Mouse (Mus musculus): ENCODE measurements around the gene Akip1. TPM values are rescaled to one million over a fixed set of nuclear protein-coding genes. Genes with fewer than 3 reads are reported as not detected.

Gene Akip1
- polyA plus RNA-seq, 1 experiment from 2014 or later: 32.4 TPM

- Histone ChIP-seq H3K4me3 (ENCODE audit: low read depth, low read length) (no peak overlapping the region), H3K9ac (no peak overlapping the region), H3K27ac (ENCODE audit: low read depth) (no peak overlapping the region; the same call in 1 of the 2 replicates), H3K4me2 (no peak overlapping the region), H3K4me1 (ENCODE audit: insufficient read depth) (peaks cover 4% of the 10 kb centered on the region; the same call in 1 of the 2 replicates), H3K36me3 (ENCODE audit: insufficient read depth) (no peaks in the 10 kb centered on the region), H3K27me3 (ENCODE audit: insufficient read depth, low read length) (no peaks in the 10 kb centered on the region), H3K9me3 (ENCODE audit: low read depth, low read length) (no peaks in the 10 kb centered on the region)
- 43% methylated on average over 5 of the region's 5 CpGs for WGBS
- no peak for TF ChIP-seq CTCF (IDR thresholded peaks at IDR 0.05; ENCODE audit: low read depth)
- peak; percentile 87 for DNase-seq
- ATAC-seq (ENCODE audit: insufficient read depth): peak; percentile 36; the same call in 1 of the 2 replicates
Measured at GRCm38 (mm10) chr7:109690961-109691360, 12.5 kb upstream of the Akip1 start.

- WGBS: 85% methylated on average over 13 of the region's 13 CpGs
- DNase-seq: no peak
- no peak for TF ChIP-seq CTCF (IDR thresholded peaks at IDR 0.05; ENCODE audit: low read depth)
- no peaks in the 10 kb centered on the region for H3K4me1 ChIP-seq (ENCODE audit: insufficient read depth)
- H3K4me2 ChIP-seq: no peak overlapping the region
- H3K36me3 ChIP-seq (ENCODE audit: insufficient read depth): no peaks in the 10 kb centered on the region
- no peak for ATAC-seq (ENCODE audit: insufficient read depth)
- H3K27me3 ChIP-seq (ENCODE audit: insufficient read depth, low read length): no peaks in the 10 kb centered on the region
- no peak overlapping the region for H3K9ac ChIP-seq
- no peak overlapping the region for H3K27ac ChIP-seq (ENCODE audit: low read depth)
- H3K4me3 ChIP-seq (ENCODE audit: low read depth, low read length): no peak overlapping the region
- no peaks in the 10 kb centered on the region for H3K9me3 ChIP-seq (ENCODE audit: low read depth, low read length)
Measured at GRCm38 (mm10) chr7:109694576-109695338, 8.7 kb upstream of the Akip1 start.

GRCm38 (mm10) chr7:109695339-109695726 lies 8.2 kb upstream of the Akip1 start:
- no peaks in the 10 kb centered on the region for H3K36me3 ChIP-seq (ENCODE audit: insufficient read depth)
- DNase-seq (no peak), ATAC-seq (ENCODE audit: insufficient read depth) (no peak)
- no peak overlapping the region for H3K4me3 ChIP-seq (ENCODE audit: low read depth, low read length)
- WGBS: 91% methylated on average over 10 of the region's 10 CpGs
- TF ChIP-seq CTCF (IDR thresholded peaks at IDR 0.05; ENCODE audit: low read depth): no peak
- H3K27me3 ChIP-seq (ENCODE audit: insufficient read depth, low read length): no peaks in the 10 kb centered on the region
- no peak overlapping the region for H3K4me2 ChIP-seq
- no peak overlapping the region for H3K9ac ChIP-seq
- H3K9me3 ChIP-seq (ENCODE audit: low read depth, low read length): no peaks in the 10 kb centered on the region
- H3K27ac ChIP-seq (ENCODE audit: low read depth): no peak overlapping the region
- no peaks in the 10 kb centered on the region for H3K4me1 ChIP-seq (ENCODE audit: insufficient read depth)

- H3K9me3 ChIP-seq (ENCODE audit: low read depth, low read length): no peaks in the 10 kb centered on the region
- H3K36me3 ChIP-seq (ENCODE audit: insufficient read depth): no peaks in the 10 kb centered on the region
- DNase-seq (no peak), ATAC-seq (ENCODE audit: insufficient read depth) (no peak)
- H3K9ac ChIP-seq: no peak overlapping the region
- peak; percentile 32 for TF ChIP-seq CTCF (IDR thresholded peaks at IDR 0.05; ENCODE audit: low read depth)
- peaks cover 14% of the 10 kb centered on the region; the same call in 1 of the 2 replicates for H3K4me1 ChIP-seq (ENCODE audit: insufficient read depth)
- no peaks in the 10 kb centered on the region for H3K27me3 ChIP-seq (ENCODE audit: insufficient read depth, low read length)
- no peak overlapping the region for H3K27ac ChIP-seq (ENCODE audit: low read depth)
- H3K4me3 ChIP-seq (ENCODE audit: low read depth, low read length): no peak overlapping the region
- H3K4me2 ChIP-seq: no peak overlapping the region
Measured at GRCm38 (mm10) chr7:109700213-109700612, 3.3 kb upstream of the Akip1 start.

GRCm38 (mm10) chr7:109702721-109703120 lies 769 bp upstream of the Akip1 start:
- Histone ChIP-seq H3K9ac (no peak overlapping the region), H3K9me3 (ENCODE audit: low read depth, low read length) (no peaks in the 10 kb centered on the region), H3K4me2 (peak overlapping the region; percentile 82), H3K4me1 (ENCODE audit: insufficient read depth) (peaks cover 16% of the 10 kb centered on the region; the same call in 1 of the 2 replicates), H3K36me3 (ENCODE audit: insufficient read depth) (no peaks in the 10 kb centered on the region), H3K27me3 (ENCODE audit: insufficient read depth, low read length) (no peaks in the 10 kb centered on the region), H3K4me3 (ENCODE audit: low read depth, low read length) (peak overlapping the region; percentile 70), H3K27ac (ENCODE audit: low read depth) (no peak overlapping the region)
- ATAC-seq (ENCODE audit: insufficient read depth): no peak
- 42% methylated on average over 4 of the region's 4 CpGs for WGBS
- TF ChIP-seq CTCF (IDR thresholded peaks at IDR 0.05; ENCODE audit: low read depth): no peak
- DNase-seq: no peak

- H3K9me3 ChIP-seq (ENCODE audit: low read depth, low read length): no peaks in the 10 kb centered on the region
- TF ChIP-seq CTCF (IDR thresholded peaks at IDR 0.05; ENCODE audit: low read depth): peak; percentile 40
- H3K9ac ChIP-seq: peak overlapping the region; percentile 60
- peak overlapping the region; percentile 70 for H3K4me3 ChIP-seq (ENCODE audit: low read depth, low read length)
- peak overlapping the region; percentile 82 for H3K4me2 ChIP-seq
- DNase-seq (no peak), ATAC-seq (ENCODE audit: insufficient read depth) (no peak)
- H3K27me3 ChIP-seq (ENCODE audit: insufficient read depth, low read length): no peaks in the 10 kb centered on the region
- 2% methylated on average over 17 of the region's 17 CpGs for WGBS
- peaks cover 16% of the 10 kb centered on the region; the same call in 1 of the 2 replicates for H3K4me1 ChIP-seq (ENCODE audit: insufficient read depth)
- H3K36me3 ChIP-seq (ENCODE audit: insufficient read depth): no peaks in the 10 kb centered on the region
- peak overlapping the region; percentile 87 for H3K27ac ChIP-seq (ENCODE audit: low read depth)
Measured at GRCm38 (mm10) chr7:109704016-109704377, 507 bp downstream of the Akip1 start.

GRCm38 (mm10) chr7:109704461-109704860 lies 971 bp downstream of the Akip1 start:
- Histone ChIP-seq H3K27me3 (ENCODE audit: insufficient read depth, low read length) (no peaks in the 10 kb centered on the region), H3K9me3 (ENCODE audit: low read depth, low read length) (no peaks in the 10 kb centered on the region), H3K36me3 (ENCODE audit: insufficient read depth) (no peaks in the 10 kb centered on the region), H3K9ac (peak overlapping the region; percentile 60), H3K4me1 (ENCODE audit: insufficient read depth) (peaks cover 16% of the 10 kb centered on the region; the same call in 1 of the 2 replicates), H3K4me3 (ENCODE audit: low read depth, low read length) (peak overlapping the region; percentile 70), H3K27ac (ENCODE audit: low read depth) (peak overlapping the region; percentile 87; the same call in 1 of the 2 replicates), H3K4me2 (peak overlapping the region; percentile 82)
- peak; percentile 15 for DNase-seq
- TF ChIP-seq CTCF (IDR thresholded peaks at IDR 0.05; ENCODE audit: low read depth): no peak
- WGBS: 38% methylated on average over 3 of the region's 3 CpGs
- no peak for ATAC-seq (ENCODE audit: insufficient read depth)
